Mouse (Mus musculus) CH12.LX (cell line): ENCODE data around the gene Grin1.

Source experiments
- CTCF ChIP-seq, 2 experiments: IDR thresholded peaks in 1 of 2; conservative IDR thresholded peaks in 1 of 2; 2 replicates each; pipeline ENCODE4 v1.5.1; 2011 to 2012; ENCODE audit warnings: low read depth in 2 of 2, low read length in 2 of 2, improper control_type of control experiment in 1 of 2, inconsistent platforms in 1 of 2, mild to moderate bottlenecking in 1 of 2, moderate library complexity in 1 of 2
- KAT2A ChIP-seq: IDR thresholded peaks from 2 replicates; pipeline ENCODE4 v1.6.1; 2012; ENCODE audit warnings: low read length, improper control_type of control experiment, inconsistent platforms; ENCODE audit not compliant: insufficient replicate concordance
- MAX ChIP-seq: IDR thresholded peaks from 2 replicates; pipeline ENCODE4 v1.6.1; 2011; ENCODE audit warnings: low read length, improper control_type of control experiment
- MAZ ChIP-seq: IDR thresholded peaks from 2 replicates; pipeline ENCODE4 v1.6.1; 2012; ENCODE audit warnings: low read depth, mild to moderate bottlenecking, inconsistent platforms, low read length, improper control_type of control experiment, moderate library complexity
- POLR2A ChIP-seq: IDR thresholded peaks from 2 replicates; pipeline ENCODE4 v1.6.1; 2011; ENCODE audit warnings: low read depth, mild to moderate bottlenecking, improper control_type of control experiment, low read length
- POLR2AphosphoS2 ChIP-seq: IDR thresholded peaks from 2 replicates; pipeline ENCODE4 v1.6.1; 2011; ENCODE audit warnings: low read depth, low read length, improper control_type of control experiment
- SMC3 ChIP-seq: IDR thresholded peaks from 2 replicates; pipeline ENCODE4 v1.6.1; 2011; ENCODE audit warnings: low read depth, low read length, improper control_type of control experiment
- ZMIZ1 ChIP-seq: IDR thresholded peaks from 2 replicates; pipeline ENCODE4 v1.6.1; 2012; ENCODE audit warnings: low read depth, mild to moderate bottlenecking, inconsistent platforms, low read length, improper control_type of control experiment

DNA sequence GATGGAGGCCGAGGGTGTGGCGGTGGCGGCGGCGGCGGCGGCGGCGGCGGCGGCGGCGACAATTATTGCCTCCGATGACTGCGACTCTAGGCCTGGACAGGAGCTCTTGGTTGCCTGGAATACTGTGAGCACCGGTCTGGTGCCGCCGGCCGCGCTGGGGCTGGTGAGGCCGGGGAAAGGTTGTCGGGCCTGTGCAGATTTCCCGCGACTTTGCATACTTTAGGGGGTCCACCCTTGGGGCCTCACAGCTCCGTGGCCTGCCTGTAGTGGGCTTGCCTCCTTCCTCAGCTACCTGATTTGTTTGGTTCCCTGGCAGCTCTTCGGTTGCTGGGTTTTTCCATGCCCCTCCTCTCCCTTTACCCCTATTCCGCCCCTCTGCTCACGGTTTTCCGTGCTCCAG, 46.5 kb downstream of the Grin1 start:
- TF ChIP-seq CTCF (conservative IDR thresholded peaks at IDR 0.05 in 1 of 2, IDR thresholded peaks at IDR 0.05 in 1 of 2; ENCODE audit: low read depth in 2 of 2, low read length in 2 of 2) (no peak), POLR2A (no peak), POLR2AphosphoS2 (no peak), ZMIZ1 (no peak), MAZ (no peak), MAX (no peak), SMC3 (no peak), KAT2A (no peak)
